Mouse (Mus musculus) urinary bladder, adult 18-20 months (tissue): ENCODE results near the gene Rundc3b.

Source experiments
- DNase-seq, 2 experiments: peaks; one replicate each; pipeline ENCODE4 v3.0.0; 2022; ENCODE audit warnings: low spot score in 2 of 2, mixed read lengths in 2 of 2

The Rundc3b gene

GRCm38 (mm10) chr5:8622596-8623231 is at the start of gene Rundc3b:
Gene Rundc3b, minus strand, starts transcription at chr5:8622952.
- DNase-seq, result peak; percentile 70 to 76

DNA sequence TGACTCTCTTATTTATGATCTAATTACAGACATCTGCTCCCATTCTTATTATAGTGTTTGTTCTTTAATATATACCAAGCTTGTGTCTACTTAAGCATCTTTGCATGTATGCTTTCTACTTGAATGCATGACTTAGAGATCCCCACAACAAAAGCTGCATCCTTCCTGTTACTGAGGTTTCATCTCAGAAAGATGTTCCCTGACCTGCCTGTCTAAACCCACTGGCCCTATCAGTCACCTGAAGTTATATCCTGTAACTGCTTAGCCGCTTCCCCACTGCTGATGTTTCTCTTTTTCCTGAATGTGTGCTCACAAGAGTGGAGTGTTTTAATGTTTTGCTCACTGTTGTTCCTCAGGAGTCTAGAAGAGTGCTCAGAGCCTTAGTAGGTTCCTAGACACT is 46.9 kb upstream of the Rundc3b start:
- DNase-seq, result no peak

- DNase-seq, result no peak
Measured at GRCm38 (mm10) chr5:8667758-8668474, 45.2 kb upstream of the Rundc3b start.

DNA sequence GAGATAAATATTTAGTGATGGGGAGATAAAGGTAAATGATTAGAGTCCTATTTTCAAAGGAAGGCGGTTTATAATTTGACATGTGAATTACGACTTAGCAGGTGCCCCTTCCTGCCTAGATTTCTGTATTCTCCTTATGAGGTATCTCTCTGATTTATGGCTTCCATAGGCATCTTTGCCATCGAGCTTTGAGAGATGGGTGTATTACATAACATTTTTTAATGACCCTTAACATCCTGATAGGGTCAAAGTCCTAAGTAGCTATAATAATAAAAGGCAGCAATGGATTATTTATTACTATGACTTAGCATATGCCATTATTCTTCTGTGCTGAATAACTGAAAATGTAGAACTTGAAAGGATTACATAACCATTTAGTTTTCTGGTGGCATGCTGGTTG is 41.9 kb upstream of the Rundc3b start:
- no peak for DNase-seq

- no peak for DNase-seq
Measured at GRCm38 (mm10) chr5:8660738-8661151, 38.0 kb upstream of the Rundc3b start.

- DNase-seq, result peak; percentile 12 to 30
Measured at GRCm38 (mm10) chr5:8659911-8660737, 37.4 kb upstream of the Rundc3b start, which contains the start of gene Abcb1a. Gene Abcb1a, plus strand, starts transcription at chr5:8660077.

DNA sequence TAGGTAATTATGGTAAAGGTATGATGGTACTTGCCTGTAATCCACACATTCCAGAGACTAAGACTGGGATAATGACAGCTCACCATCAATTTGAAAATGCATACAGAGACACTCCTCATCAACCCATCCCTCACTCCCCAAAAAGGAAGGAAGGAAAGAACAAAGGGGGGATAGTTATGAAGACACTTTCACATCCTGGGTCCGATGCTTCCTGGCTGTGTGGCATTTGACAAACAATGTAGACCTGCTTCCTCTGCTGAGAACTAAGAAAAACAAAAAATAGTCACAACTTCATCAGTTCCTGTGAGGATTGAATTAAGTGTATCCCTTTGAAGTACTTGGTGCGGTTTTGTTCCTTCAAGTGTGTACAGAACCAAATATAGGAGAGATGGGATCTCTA is 29.3 kb upstream of the Rundc3b start:
- no peak for DNase-seq

- no peak for DNase-seq
Measured at GRCm38 (mm10) chr5:8648774-8649173, 26.0 kb upstream of the Rundc3b start.

GRCm38 (mm10) chr5:8648300-8648699 is 25.5 kb upstream of the Rundc3b start:
- DNase-seq, result no peak

- no peak for DNase-seq
Measured at GRCm38 (mm10) chr5:8634489-8634975, 11.8 kb upstream of the Rundc3b start.

DNA sequence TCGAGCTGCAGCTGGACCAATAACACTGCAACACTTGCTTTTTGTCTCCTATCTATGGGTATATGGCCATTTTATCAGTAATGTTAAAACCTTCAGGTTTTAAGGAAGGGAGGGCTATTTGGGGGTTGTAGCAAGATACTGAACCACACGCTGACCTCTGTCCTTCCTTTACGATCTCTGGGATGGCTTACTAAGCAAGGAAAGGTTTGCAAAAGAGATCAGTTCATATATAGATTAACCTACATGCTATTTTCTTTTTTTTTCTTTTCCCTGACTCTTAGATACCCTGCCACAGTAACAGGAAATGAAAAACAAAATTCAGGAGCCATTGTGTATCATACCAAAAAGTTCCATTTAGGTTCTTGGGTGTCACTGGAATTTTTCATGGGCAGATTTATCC is 10.1 kb upstream of the Rundc3b start:
- no peak for DNase-seq

GRCm38 (mm10) chr5:8622071-8622595 is 619 bp downstream of the Rundc3b start:
- DNase-seq, result peak; percentile 1 to 42

GRCm38 (mm10) chr5:8571118-8571517 is 51.6 kb downstream of the Rundc3b start:
- no peak for DNase-seq

DNA sequence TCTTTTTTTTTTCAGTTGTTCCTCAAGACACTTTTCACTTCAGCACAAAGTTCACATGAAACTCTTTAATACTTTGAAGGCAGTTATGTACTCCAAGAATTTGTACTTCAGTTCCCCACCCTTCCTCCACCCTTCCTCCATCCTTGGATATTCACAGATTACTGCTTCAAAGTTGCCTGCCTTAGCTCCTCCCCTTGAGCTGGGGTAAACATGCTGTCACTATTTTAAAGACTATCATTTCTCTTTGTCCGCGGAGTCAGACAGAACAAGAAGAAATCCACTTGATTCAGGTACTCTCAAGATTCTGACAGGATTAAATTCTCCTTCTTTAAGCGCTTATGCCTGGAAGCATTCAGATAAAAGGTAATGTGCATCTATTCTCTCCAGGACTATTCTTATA is 55.9 kb downstream of the Rundc3b start:
- DNase-seq, result no peak

- DNase-seq, result no peak
Measured at GRCm38 (mm10) chr5:8544512-8544911, 78.2 kb downstream of the Rundc3b start.

DNA sequence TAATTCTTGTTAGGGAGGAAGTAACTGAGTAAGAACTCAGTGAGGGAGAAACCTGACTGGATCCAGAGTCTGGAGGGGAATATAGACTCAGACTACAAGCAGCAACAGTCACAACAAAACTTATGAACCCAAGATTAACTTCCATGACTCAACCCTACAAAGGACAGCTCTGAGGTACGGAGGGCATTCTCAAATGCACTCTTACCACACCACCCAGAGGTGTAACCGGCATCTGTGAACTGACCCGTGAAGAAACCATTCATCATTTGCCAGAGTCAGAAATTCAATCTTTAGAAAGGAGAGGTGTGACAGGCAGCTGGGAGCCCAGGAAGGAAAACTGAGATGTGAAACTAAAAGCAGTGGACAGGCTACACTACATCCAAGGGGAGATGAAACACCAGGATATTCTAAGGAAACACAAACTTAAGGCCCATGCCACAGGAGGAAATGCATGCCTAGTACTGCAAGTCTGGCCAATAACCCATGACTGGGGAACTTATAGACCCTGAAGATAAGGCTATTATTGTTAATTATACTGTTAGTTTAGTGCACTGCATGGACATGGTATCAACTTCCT is 80.0 kb downstream of the Rundc3b start:
- no peak for DNase-seq

DNA sequence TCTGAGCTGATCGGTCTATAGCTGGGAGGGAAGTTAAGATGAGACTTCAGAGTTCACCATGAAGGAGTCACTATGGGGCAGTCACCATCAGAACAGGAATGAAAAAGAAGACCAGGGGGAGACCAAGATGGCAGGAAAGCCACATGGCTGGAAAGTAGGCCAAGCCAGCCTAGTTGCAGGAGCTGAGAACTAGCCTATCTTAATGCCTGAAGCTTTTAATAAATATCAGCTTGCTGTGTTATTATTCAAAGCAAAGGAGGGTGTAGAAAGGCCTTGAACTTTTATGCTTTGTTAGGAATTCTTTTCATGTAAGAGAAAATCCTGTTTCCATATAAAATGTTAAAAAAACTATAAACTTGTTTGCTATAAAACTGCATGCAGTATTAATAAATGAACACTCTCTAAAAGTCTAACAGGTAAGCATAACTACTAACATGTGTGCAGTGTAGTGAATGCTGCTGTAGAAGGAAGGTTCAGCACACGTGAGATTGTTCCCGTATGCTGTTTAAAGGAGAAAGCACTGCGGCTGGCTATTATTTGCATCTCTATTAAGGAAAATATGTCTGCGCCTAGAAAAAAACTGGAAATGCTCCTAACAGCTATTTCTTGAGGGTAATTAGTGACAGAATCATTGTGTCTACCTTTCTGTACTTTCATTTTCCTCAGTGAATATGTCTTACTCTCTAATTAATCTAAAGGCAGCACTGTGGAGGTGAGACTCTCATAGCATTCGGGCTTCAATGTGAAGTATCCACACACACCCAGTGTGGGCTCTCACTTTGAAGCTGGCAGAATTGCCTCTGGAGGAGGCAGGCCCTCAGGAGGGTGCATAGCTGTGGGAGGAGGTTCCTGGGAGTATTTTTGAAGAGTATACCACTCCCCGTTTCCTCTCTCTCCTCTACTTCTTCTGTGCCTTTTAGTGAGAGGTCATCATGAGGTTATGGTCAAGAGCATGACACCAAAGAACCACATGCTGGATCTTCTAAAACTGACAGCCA is 81.3 kb downstream of the Rundc3b start:
- no peak for DNase-seq

DNA sequence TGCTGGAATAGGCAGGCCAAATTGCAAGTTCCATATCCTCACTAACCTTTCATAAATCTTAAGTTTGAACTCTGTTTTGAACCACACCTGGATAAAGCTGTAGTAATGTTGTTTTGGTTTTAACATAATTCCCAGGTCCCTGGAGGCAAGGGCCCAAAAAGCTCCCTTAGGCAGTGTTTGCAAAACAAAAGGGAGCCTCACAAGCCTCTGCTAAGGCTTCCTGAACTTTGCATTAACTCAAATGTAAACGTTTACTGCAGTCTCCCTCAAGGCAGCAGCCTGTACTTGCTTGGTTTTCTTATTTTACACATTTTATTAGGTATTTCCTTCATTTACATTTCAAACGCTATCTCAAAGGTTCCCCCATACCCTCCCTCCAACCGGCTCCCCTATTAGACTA is 103.7 kb downstream of the Rundc3b start:
- DNase-seq, result no peak

DNA sequence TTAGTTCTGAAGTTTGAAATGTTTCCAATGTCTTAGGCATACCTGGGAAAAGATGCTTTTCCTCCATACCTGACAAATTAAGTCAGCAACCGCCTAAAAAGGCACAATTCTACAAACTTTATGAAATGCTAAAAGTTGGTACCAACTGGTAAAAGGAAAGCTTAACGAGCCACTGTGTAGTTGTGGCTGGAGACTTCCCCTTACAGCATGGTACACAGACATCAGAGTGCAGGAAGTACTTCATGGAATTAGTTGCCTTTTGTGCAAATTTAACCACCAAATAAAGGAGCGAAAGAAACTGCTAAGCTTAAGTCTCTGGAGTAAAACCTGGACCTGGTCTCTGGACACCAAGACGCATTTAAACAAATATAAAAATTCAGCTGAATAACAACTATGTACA is 131.0 kb downstream of the Rundc3b start:
- no peak for DNase-seq

GRCm38 (mm10) chr5:8489471-8490110 is 133.2 kb downstream of the Rundc3b start:
- no peak for DNase-seq
